Mouse (Mus musculus) gastrocnemius, adult 18-20 months (tissue): Measurements from ENCODE around the gene D630039A03Rik. TPM values are rescaled to one million over a fixed set of nuclear protein-coding genes. Genes with fewer than 3 reads are reported as not detected.

Source experiments
- DNase-seq: peaks from one replicate; pipeline ENCODE4 v3.0.0; 2021; ENCODE audit warnings: low spot score
- total RNA-seq, 2 experiments: library from RNA; stranded (reverse); gene quantifications; 2 replicates each; pipeline ENCODE4 v1.2.3; 2021

D630039A03Rik gene
- total RNA-seq, 2 experiments from 2014 or later: not detected

DNA sequence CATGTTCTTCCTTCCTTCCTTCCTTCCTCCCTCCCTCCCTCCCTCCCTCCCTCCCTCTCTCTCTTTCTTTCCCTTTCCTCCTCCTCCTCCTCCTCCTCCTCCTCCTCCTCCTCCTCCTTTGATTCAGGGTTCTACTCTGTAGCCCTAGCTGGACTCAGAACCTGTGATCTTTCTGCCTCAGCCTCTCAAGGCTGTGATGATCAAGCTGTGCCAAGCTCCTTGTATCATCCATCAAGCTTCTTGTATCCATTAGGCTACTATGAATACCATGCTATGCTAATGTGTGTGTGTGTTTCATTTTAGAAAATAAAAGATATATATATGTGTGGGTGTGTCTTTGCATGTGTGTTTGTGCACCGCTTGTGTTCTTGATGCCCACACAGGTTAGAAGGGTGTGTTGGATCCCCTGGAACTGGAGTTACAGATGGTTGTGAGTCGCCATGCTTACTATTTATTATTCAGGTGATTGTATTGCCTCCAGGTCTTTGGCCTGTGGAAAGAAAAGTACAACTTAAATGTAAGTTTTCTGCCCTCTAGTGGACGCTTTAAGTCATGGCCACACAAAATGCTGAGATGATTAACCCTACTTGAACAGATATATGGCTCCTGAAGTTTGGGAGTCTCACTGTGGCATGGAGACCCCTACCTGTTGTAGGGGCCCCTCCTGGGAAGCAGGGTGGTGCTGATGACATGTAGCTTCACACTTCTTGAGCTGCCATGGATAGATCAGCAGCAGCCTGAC, 11.5 kb upstream of the D630039A03Rik start:
- no peak for DNase-seq

DNA sequence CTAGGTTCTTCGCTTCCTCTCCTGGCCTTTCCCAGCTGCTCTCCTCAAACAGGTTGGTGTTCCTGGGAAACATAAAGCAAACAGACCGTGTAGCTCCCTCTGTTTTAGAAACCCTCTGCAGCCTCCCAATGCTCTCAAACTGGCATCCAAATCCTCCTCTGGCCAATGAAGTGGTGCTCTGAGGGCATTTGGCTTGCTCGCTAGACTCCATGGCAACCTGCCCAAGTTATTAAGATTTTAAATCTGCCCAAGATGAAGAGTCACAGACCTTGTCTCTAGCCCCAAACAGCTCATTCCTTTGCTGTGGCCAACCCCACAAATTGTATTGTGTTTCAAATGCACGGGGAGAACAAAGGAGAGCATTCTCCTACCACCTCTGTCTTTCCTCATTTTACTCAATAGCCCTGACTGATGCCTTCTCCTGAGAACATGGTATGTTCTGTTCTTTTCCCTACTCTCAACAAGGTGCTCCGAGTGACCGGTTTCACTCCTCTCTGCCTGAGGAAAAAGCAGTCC, 8.5 kb upstream of the D630039A03Rik start:
- DNase-seq: no peak

DNA sequence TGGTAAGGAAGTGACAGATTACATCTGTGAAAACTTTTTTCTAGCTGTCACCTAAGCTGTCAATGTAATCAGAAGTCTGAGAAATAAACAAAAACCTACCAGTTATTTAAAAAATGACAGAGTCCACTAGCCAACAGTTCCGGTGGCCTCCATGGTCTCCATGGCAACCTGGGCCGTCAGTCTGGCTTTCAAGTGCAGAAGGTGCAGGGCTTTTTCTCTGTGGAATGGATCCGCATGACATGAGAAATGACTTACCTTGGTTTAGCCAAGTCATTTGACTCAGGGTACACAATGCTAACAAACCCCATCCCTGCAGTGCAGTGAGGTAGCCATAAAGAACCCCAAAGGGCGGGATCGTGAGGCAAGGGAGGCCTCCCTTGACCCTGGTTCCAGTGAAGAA, 6.1 kb upstream of the D630039A03Rik start:
- DNase-seq: no peak

DNA sequence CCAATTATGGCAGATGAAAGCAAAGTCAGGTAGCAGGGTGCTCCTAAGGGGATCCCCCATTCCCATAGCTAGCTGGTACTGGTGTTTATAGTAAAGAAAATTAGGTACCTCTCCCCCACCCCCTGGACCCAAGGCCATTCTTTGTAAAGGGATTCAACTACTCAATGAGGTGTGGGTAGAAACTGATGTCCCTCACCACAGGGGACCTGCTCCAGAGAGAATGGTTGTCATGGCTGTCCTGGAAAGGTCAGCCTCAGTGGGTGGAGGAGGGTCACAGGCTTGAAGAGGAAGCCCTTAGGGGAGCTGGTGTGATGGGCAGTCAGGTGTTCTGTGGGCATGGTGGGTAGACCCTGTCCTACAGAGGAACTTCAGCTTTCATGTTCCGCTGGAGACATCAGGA, 4.4 kb upstream of the D630039A03Rik start:
- no peak for DNase-seq

DNA sequence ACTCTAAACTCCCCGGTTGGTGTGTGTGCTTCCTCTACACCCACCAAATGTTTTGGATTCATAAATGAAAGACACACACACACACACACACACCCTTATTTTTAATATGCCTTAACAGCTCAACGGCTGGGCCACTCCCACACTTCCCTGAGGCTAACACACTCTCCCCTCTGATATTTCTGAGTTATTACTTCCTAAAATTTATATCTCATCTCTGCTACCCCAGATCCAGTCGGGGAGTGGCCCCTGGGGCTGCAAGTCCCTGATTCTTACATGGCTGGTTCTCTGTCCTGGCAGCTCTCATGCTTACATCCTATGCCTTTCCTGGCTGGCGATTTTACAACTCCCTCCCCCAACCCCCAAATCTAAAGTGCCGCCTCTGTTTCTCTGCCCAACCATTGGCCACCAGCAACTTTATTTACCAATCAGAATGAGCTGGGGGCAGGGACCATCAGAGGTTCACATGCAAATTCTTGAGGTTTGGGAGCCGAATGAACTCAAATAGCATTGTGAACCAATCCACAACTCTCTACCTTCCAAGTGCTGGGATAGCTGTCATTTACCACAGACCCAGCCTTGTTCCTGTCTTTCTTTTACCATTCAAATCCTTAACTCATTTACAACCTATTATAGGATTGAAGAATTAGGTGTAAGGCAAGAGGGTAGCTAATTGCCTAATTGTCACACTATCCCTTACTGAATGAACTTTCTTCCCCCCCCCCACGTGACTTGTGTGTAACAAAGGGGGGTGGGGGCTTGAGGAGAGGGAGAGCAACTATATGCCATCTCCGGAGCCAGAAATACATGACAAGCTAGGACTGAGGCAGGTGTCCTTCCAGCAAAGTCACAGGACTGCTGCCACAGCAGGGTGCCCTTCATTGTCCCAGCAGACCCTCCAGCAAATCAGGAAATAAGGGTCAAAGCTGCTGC, 3.7 kb upstream of the D630039A03Rik start:
- no peak for DNase-seq

DNA sequence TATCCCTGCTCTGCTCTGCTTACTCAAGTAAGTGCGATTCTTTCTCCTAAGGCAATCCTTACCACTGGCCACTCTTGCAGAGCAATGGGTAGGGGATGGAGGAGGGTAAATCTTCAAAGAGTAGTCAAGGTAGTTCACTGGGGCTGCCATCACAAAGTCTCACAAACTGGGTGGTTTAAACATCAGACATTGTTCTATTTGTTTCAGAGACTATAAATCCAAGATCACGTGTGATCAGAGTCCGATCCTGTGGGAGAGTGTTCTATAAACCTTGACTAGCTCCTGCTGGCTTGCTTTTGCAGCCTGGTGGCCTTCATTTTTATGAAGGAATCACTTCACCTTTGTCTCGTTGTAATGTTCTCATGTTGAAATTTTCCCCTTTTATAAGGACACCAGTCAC, 614 bp upstream of the D630039A03Rik start:
- DNase-seq: no peak

DNA sequence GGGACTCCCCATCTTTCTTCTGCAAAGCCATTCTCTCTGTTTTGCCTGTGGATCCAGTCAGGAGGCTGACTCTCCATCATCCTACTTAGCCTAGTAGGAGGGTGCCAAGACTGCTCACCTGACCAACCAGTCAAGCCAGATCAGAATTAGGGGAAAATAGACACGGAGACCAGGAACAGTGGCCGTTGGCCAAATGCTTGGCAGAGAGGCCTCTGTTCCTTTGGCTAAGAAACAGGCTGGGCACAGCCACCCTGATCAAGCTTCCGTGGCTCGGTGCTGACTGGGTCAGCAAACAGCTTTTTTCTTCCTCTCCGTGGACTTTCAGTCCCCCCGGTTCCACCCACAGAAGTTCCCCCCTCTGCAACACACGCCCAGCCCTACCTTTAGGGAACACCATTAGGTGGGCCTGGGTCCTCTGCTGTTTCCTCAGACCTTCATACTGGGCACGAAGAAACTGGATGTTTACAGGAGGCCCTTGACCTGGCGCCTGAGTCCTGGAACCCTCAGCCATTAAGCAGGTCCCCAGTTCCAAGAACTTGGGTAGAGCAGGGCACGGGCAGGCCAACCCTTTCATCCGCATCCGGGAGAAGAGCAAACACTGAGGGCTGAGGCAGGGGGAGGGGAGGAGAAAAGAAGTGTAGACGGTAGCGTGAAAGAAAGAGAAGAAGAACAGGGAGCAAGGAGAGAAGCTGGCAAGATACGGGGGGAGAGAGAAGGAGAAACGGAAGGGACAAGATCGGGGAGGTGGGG, 706 bp downstream of the D630039A03Rik start:
- DNase-seq: peak; percentile 30

DNA sequence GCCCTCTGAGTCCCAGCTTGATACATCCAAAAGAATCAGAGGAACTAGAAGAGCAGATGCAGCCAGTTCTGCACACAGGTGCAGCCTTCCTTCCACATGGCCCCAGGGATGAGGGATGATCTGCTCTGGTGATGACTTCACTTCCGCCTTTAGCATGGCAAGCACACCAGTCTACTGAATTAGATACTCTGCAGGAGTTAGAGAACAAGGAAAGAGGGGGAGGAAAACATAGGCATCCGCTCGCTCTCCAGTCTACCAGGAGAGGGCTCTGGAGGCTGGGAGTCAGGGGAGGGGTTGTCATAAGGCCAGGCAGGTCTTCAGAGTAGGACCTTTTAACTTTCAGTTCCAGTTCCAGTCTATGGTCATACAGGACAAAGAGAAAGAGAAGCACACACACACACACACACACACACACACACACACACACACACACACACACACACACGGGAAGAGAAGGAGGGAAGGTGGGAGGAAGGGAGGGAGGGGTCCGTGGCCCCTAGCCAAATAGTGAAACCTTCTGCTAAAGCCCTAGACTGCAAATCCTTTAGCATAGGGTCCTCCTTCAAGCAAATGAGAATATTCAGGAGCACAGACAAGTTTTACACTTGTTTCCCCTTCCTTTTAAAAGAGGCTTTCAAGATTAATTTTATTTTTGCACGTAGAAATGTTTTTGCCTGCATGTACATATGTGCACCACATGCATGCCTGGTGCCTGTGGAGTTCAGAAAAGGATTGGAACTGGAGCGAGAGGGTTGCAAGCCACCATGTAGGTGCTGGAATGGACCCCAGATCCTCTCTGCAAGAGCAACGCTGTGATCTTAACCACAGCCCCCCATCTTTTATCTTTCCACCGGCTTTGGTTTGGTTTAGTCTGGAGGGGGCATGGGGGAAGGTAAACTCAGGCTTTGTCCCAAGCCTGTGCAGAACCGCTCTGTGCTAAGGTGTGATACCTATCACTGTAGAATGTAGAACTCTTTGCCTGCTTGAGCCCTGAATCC, 1.6 kb downstream of the D630039A03Rik start:
- no peak for DNase-seq

DNA sequence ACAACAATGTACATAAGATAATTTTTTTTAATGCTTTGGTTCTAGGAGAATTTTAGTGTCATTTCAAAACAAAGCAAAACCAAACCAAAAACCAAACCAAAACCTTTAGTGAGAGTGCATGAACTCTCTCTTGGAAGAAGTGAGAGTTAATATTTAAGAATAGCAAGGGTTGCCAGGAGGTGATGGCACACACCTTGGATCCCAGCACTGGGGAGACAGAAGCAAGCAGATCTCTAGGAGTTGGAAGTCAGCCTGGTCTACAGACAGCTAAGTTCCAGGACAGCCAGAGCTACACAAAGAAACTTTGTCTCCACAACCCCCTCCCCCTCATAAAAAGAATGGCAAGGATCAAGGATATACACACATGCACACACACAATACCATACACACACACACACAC, 3.1 kb downstream of the D630039A03Rik start:
- DNase-seq: no peak

DNA sequence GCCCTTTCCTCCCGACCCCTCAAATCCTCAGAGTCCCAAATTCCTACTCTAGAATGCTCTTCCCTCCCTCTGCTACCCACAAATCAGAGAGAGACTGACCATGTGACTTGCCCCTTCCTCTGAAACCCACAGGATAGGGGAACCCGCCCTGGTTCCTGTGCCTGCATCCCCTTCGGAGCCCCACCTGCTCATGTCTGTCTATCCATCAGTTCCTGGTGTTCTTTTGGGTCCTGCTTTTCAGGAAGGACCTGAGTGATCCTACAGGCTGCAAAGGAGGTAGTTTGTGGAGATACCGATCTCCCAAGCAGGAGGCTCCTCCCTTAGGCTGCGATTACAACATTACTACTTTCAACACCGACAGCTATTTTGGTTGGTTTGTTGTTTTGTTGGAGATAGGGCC, 7.2 kb downstream of the D630039A03Rik start:
- no peak for DNase-seq

DNA sequence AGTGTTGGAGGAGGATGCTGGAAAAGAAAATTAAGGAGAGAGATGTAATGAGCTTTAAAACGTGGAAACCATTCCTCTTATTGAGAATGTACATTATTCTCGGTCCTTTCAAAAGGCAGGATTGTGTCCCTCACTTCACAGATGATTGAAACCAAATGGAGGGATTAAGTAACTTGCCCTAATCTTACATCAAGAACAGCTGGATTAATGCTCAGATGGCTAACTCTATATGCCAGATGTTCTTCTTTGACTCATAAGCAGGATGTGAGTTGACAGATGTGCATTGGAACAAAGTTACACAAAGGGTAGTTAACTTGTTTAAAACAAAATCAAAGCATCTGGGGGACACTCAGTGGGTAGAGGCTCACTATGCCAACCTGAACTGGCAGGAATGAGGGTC, 9.4 kb downstream of the D630039A03Rik start:
- no peak for DNase-seq

DNA sequence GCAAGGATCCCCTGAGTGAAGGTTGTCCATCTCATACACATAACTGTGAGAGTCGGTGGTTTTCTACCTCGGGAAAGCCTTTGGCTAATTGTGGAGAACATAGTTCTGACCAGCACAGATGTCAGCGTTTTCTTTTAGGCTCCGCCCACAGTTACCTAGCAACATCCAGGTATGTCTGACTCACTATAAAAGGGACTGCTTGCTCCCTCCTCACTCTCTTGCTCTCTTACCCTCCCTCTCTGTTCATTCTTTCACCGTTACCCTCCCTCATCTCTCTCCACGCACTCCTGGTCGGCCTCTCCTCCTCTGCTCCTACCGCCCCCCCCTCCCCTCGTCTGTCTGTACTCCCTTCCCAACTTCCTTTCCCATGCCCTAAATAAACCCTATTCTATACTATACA, 11.5 kb downstream of the D630039A03Rik start:
- DNase-seq: no peak

DNA sequence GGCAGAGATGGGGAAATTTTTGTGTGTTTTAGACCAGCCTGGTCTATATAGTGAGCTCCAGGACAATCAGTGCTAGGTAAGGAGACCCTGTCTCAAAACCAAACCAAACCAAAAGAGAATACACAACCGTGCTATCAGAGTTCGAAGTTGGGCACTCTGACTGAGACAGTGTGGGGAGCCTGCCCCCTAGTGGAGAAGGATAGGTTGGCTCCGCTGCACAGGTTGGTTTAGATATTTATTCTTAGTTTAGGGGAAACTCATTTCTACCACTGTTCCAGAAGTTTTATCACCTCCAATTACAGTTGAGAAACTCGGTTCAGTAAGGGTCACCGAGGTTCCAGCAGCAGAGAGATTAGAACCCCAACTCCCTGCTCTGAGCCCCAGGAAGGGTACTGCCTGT, 11.9 kb downstream of the D630039A03Rik start:
- DNase-seq: peak; percentile 61

DNA sequence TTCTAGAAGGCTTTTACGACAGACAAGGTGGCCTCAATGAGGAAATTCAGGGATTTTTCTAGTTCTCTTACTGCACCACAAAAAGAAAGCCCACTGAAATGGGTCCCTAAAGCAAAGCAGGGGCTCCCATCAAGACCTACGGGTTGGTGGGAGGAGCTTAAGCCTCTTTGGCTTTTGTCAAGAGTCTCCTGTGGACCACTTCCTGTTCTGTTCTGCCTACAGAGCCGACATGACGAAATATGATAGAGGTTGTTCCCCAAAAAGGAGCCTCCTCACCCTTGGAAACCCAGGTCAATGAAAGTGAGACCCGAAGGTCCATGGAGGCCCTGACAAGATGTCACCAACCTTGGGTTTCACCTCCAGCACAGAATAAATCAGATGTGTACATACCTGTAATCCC, 13.5 kb downstream of the D630039A03Rik start:
- no peak for DNase-seq

DNA sequence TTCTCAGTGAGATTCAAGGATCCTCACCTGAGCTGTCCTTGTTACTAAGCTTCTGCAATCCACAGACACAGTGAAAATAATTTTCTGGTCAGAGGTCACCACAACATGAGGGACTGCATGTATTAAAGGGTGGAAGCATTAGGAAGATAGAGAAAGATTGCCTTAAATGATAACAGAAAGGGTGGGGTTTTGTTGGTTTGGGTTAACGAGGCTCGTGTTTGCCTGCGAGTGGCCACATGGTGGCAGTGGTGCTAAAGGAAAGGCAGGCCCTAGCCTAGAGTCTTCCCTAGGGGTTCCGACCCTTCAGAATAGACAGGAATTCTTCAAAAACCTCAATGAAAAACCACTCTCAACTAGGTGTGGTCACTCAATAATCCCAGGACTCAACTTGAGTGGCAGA, 14.9 kb downstream of the D630039A03Rik start:
- peak; percentile 31 for DNase-seq

DNA sequence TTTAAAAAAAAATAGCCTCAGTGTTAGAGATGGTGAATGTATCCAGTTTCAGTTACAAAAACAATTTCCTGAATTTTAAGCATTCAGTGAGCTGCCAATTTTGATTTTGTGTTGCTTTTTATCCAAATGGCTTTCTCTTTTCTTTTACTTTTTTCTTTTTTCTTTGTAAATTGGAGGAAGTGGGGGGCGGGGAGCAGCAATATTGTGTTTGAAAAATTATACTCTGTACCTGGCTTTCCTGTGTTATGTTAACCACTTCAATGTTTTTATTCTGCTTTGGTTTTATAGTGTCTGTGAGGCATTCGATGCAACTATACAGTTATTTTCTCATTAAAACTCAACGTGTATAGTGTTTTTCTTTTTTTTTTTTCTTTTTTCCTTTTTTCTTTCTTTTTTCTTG, 19.5 kb downstream of the D630039A03Rik start:
- no peak for DNase-seq

DNA sequence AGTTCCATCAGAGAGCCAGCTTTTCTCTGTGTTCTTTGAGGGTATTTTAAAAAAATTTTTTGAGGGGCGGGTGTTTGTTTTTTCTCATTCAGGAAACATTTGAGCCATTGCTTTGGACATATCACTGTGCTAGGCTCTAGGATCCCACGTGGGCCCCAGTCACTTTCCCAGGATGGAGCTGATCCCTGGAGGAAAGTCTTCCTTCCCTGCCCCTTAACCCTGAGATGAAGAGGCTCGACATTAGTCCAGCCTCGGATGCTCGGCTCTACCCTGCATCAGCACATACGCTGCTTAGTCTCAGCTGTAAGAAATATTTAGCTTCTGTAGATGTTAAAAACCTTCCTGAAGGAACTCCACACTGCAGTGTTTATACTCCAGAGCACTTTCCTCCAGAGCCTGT, 20.2 kb downstream of the D630039A03Rik start:
- no peak for DNase-seq

DNA sequence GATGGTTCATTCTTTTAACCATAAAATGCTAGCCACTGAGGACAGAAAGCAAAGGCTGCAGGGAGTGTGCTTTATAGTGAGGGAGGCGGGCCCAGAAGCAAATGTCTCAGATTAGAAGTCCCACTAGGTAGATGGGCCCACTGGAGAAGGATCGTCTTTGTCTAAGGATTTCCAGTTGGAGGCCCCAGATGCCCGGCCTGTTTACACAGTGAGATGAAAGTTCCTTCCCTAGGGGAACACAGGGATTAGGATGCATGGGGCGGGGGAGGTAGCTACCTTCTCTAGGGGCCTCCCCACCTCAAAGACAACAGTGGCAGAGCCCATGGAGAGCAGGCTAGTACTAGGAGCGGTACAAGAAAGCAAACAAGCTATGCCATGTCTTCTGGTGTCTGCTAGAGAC, 21.0 kb downstream of the D630039A03Rik start:
- DNase-seq: no peak

DNA sequence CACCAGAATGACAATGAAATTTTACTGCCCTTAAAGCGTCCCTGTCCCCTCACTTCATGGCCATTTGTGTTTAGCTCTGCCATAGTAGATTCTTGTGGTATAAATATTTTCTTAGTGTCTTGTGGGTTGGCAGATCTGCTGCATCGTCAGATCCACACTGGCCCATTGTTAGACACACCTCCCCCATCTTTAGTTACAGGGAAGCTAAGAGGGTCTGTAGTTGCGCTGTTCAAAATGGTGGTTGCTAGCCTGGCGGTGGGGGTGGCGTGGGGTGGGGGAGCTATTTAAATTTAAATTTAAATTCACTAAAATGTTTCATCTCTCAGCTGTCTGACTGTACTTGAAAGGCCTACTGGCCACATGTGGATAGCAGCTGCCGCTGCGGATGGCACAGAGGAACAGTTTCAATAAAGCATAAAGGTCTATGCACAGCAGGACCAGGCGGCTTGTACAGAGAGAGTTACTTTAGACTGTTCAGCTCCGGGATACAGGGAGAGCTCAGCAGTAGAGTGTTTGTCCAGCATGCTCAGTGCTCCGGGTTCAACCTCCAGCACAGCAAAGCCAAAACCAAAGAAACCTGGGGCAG, 24.0 kb downstream of the D630039A03Rik start:
- no peak for DNase-seq

DNA sequence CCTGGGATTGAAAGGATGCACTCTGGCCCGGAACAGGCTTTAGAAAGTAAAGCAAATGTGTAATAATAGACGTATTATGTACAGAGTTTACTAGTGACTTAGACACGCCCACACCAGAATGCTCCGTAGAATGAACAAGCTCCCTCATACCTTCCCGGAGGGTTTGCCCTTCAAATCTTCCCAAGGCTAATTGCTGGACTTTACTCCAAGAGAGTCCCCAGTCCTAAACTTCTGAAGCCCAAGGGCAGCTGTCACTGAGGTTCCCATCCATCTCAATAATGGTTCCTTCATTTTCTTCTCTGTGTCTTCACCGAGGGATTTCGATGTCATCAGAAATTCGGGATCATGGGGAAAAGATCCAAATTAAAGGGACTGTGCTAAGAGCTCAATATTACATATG, 26.3 kb downstream of the D630039A03Rik start:
- DNase-seq: no peak
